Mouse (Mus musculus): ENCODE data around the gene Amh. TPM values are rescaled to one million over a fixed set of nuclear protein-coding genes. Genes with fewer than 3 reads are reported as not detected.

Amh gene
- 0.15 TPM in 1 of 2 replicates, not detected in the other for polyA plus RNA-seq (2016; fragmentation: Nextera tagmentation; extraction: Ambion mirVana)

- Histone ChIP-seq H3K9ac (peak within 1 kb of the TSS; percentile 13; the same call in 1 of the 2 replicates), H3K4me3 (replicated peaks) (no peak within 1 kb of the TSS), H3K27ac (no peak within 1 kb of the TSS), H3K27me3 (peaks cover 43% of the 10 kb centered on the region), H3K9me3 (no peaks in the 10 kb centered on the region), H3K4me2 (no peak within 1 kb of the TSS), H3K4me1 (peaks cover 50% of the 10 kb centered on the region), H3K36me3 (replicated peaks) (peaks cover 61% of the 10 kb centered on the region)
- WGBS, result 67% methylated on average over 6 of the region's 6 CpGs
- ATAC-seq (ENCODE audit: low FRiP score), result no peak
These were observed at the start of gene Amh for GRCm38 (mm10) chr10:80804916-80805315. Amh (plus strand) TSS chr10:80805243.

- Histone ChIP-seq H3K4me1 (peaks cover 53% of the 10 kb centered on the region), H3K9ac (peak overlapping the region; percentile 98), H3K9me3 (no peaks in the 10 kb centered on the region), H3K27me3 (no peaks in the 10 kb centered on the region), H3K36me3 (replicated peaks) (no peaks in the 10 kb centered on the region; the same call in 1 of the 2 replicates), H3K4me2 (peak overlapping the region; percentile 98), H3K4me3 (replicated peaks) (peak overlapping the region; percentile 99), H3K27ac (peak overlapping the region; percentile 86)
- under 1% methylated on average over 66 of the region's 75 CpGs for WGBS
- ATAC-seq (ENCODE audit: low FRiP score), result no peak
These were observed 49.6 kb upstream of the Amh start for GRCm38 (mm10) chr10:80755291-80756015.

GRCm38 (mm10) chr10:80756099-80756498 lies 48.9 kb upstream of the Amh start:
- H3K4me1 ChIP-seq, result peaks cover 60% of the 10 kb centered on the region
- no peak for ATAC-seq (ENCODE audit: low FRiP score)
- peak overlapping the region; percentile 99 for H3K4me3 ChIP-seq (replicated peaks)
- no peaks in the 10 kb centered on the region for H3K27me3 ChIP-seq
- WGBS, result 30% methylated on average over 3 of the region's 3 CpGs
- no peaks in the 10 kb centered on the region; the same call in 1 of the 2 replicates for H3K36me3 ChIP-seq (replicated peaks)
- peak overlapping the region; percentile 98 for H3K4me2 ChIP-seq
- H3K9ac ChIP-seq, result peak overlapping the region; percentile 98
- H3K27ac ChIP-seq, result no peak overlapping the region
- H3K9me3 ChIP-seq, result no peaks in the 10 kb centered on the region

- peaks cover 59% of the 10 kb centered on the region for H3K4me1 ChIP-seq
- no peaks in the 10 kb centered on the region; the same call in 1 of the 2 replicates for H3K36me3 ChIP-seq (replicated peaks)
- H3K9ac ChIP-seq, result peak overlapping the region; percentile 98
- peak overlapping the region; percentile 98 for H3K4me2 ChIP-seq
- H3K4me3 ChIP-seq (replicated peaks), result peak overlapping the region; percentile 99
- no peaks in the 10 kb centered on the region for H3K9me3 ChIP-seq
- no peak for ATAC-seq (ENCODE audit: low FRiP score)
- no peak overlapping the region for H3K27ac ChIP-seq
- 63% methylated on average over 2 of the region's 2 CpGs for WGBS
- no peaks in the 10 kb centered on the region for H3K27me3 ChIP-seq
These were observed 48.5 kb upstream of the Amh start for GRCm38 (mm10) chr10:80756509-80756908.

- Histone ChIP-seq H3K4me3 (replicated peaks) (peak overlapping the region; percentile 99), H3K9ac (peak overlapping the region; percentile 21; the same call in 1 of the 2 replicates), H3K27ac (no peak overlapping the region)
These were observed 48.1 kb upstream of the Amh start for GRCm38 (mm10) chr10:80756967-80757366.

GRCm38 (mm10) chr10:80757717-80758116 lies 47.3 kb upstream of the Amh start:
- Histone ChIP-seq H3K4me2 (0 out of 2 replicates have a peak overlapping the region, but pooled peaks have one; percentile 98), H3K27me3 (no peaks in the 10 kb centered on the region), H3K4me1 (peaks cover 53% of the 10 kb centered on the region), H3K27ac (no peak overlapping the region), H3K4me3 (replicated peaks) (no peak overlapping the region), H3K9ac (0 out of 2 replicates have a peak overlapping the region, but pooled peaks have one; percentile 27), H3K36me3 (replicated peaks) (no peaks in the 10 kb centered on the region; the same call in 1 of the 2 replicates), H3K9me3 (no peaks in the 10 kb centered on the region)
- no peak for ATAC-seq (ENCODE audit: low FRiP score)
- WGBS, result 41% methylated on average over 5 of the region's 5 CpGs

More at GRCm38 (mm10) chr10:80756967-80757366, 48.1 kb upstream of the Amh start:
- no peaks in the 10 kb centered on the region for H3K9me3 ChIP-seq
- H3K4me1 ChIP-seq, result peaks cover 59% of the 10 kb centered on the region
- 83% methylated on average over 4 of the region's 4 CpGs for WGBS
- peak overlapping the region; percentile 98 for H3K4me2 ChIP-seq
- no peaks in the 10 kb centered on the region for H3K27me3 ChIP-seq
- no peak for ATAC-seq (ENCODE audit: low FRiP score)
- no peaks in the 10 kb centered on the region; the same call in 1 of the 2 replicates for H3K36me3 ChIP-seq (replicated peaks)

GRCm38 (mm10) chr10:80758651-80759050 lies 46.4 kb upstream of the Amh start:
- 92% methylated on average over 7 of the region's 7 CpGs for WGBS
- H3K4me2 ChIP-seq, result no peak overlapping the region
- ATAC-seq (ENCODE audit: low FRiP score), result no peak
- 0 out of 2 replicates have a peak overlapping the region, but pooled peaks have one; percentile 8 for H3K9ac ChIP-seq
- no peaks in the 10 kb centered on the region; the same call in 1 of the 2 replicates for H3K36me3 ChIP-seq (replicated peaks)
- no peak overlapping the region for H3K4me3 ChIP-seq (replicated peaks)
- no peaks in the 10 kb centered on the region for H3K27me3 ChIP-seq
- H3K4me1 ChIP-seq, result peaks cover 53% of the 10 kb centered on the region
- no peak overlapping the region for H3K27ac ChIP-seq
- no peaks in the 10 kb centered on the region for H3K9me3 ChIP-seq

GRCm38 (mm10) chr10:80760596-80761524 lies 44.2 kb upstream of the Amh start:
- Histone ChIP-seq H3K27ac (no peak overlapping the region), H3K27me3 (no peaks in the 10 kb centered on the region), H3K4me3 (replicated peaks) (no peak overlapping the region), H3K9ac (no peak overlapping the region), H3K4me2 (no peak overlapping the region), H3K4me1 (peaks cover 51% of the 10 kb centered on the region), H3K9me3 (no peaks in the 10 kb centered on the region), H3K36me3 (replicated peaks) (peaks cover 15% of the 10 kb centered on the region)
- 93% methylated on average over 4 of the region's 4 CpGs for WGBS
- ATAC-seq (ENCODE audit: low FRiP score), result no peak

- no peak overlapping the region for H3K4me3 ChIP-seq (replicated peaks)
- H3K9ac ChIP-seq, result no peak overlapping the region
- no peaks in the 10 kb centered on the region for H3K27me3 ChIP-seq
- ATAC-seq (ENCODE audit: low FRiP score), result no peak
- no peak overlapping the region for H3K27ac ChIP-seq
- peaks cover 24% of the 10 kb centered on the region for H3K36me3 ChIP-seq (replicated peaks)
- no peaks in the 10 kb centered on the region for H3K9me3 ChIP-seq
- peaks cover 41% of the 10 kb centered on the region for H3K4me1 ChIP-seq
- H3K4me2 ChIP-seq, result no peak overlapping the region
- 81% methylated on average over 3 of the region's 3 CpGs for WGBS
These were observed 43.2 kb upstream of the Amh start for GRCm38 (mm10) chr10:80761821-80762220.

- no peak overlapping the region for H3K4me3 ChIP-seq (replicated peaks)
- no peaks in the 10 kb centered on the region for H3K9me3 ChIP-seq
- 96% methylated on average over 2 of the region's 2 CpGs for WGBS
- no peak overlapping the region for H3K4me2 ChIP-seq
- H3K36me3 ChIP-seq (replicated peaks), result peaks cover 39% of the 10 kb centered on the region
- peaks cover 25% of the 10 kb centered on the region; the same call in 1 of the 2 replicates for H3K4me1 ChIP-seq
- no peak overlapping the region for H3K27ac ChIP-seq
- H3K27me3 ChIP-seq, result no peaks in the 10 kb centered on the region
- no peak for ATAC-seq (ENCODE audit: low FRiP score)
- no peak overlapping the region for H3K9ac ChIP-seq
These were observed 41.5 kb upstream of the Amh start for GRCm38 (mm10) chr10:80763502-80763901.

GRCm38 (mm10) chr10:80765746-80766145 lies 39.3 kb upstream of the Amh start:
- no peaks in the 10 kb centered on the region for H3K9me3 ChIP-seq
- no peak for ATAC-seq (ENCODE audit: low FRiP score)
- H3K4me1 ChIP-seq, result peaks cover 10% of the 10 kb centered on the region; the same call in 1 of the 2 replicates
- H3K4me2 ChIP-seq, result no peak overlapping the region
- no peak overlapping the region for H3K9ac ChIP-seq
- H3K27me3 ChIP-seq, result no peaks in the 10 kb centered on the region
- no peak overlapping the region; the same call in 1 of the 2 replicates for H3K27ac ChIP-seq
- WGBS, result 98% methylated on average over 2 of the region's 2 CpGs
- H3K4me3 ChIP-seq (replicated peaks), result no peak overlapping the region
- peaks cover 59% of the 10 kb centered on the region for H3K36me3 ChIP-seq (replicated peaks)

Data from forebrain, embryonic 12.5 days (tissue).